ENCODE assay signal across 18 mouse cellular contexts in the genomic region with DNA sequence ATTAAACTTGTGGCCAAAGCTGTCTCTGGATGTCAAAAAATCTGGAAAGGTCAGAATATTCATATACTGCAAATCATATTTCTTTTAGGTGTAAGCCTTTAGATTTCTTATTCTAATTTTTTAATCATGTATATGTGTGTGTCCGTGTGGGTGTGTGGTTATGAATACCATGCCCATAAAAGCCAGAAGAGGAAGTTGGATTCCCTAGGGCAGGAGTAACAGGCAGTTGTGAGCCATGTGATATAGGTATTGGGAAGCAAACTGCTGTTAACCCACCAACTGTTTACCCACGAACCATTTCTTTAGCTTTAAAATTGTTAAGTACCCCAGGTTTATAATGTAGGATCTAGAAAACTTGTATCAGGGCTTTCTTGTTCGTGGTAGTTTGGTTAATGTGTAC. TPM values are rescaled to one million over a fixed set of nuclear protein-coding genes. Genes with fewer than 3 reads are reported as not detected.
DNase-seq lines count a peak whose midpoint lies in the region; ATAC-seq lines count a peak whose summit lies in the region.
"Had no signal": no experiment of that assay in that cellular context is flagged by ENCODE, and none has a peak within 500 bp of the region (broad histone marks: within the 10 kb centered on the region; RNA-seq: fewer than 3 reads in every experiment).

No protein-coding gene starts in this region.

- intact Hi-C loops in gastrocnemius, postnatal 36 days (cut with DNase I) = no loop called here

- DNase-seq in adrenal gland, adult 18-20 months (ENCODE audit: low spot score in 2 of 2) = no peak
- DNase-seq in gastrocnemius, postnatal 36 days = no peak
- DNase-seq in retina, postnatal 1 day = no peak
- DNase-seq: adrenal gland, adult 2 months; adrenal gland, postnatal 10 days; adrenal gland, postnatal 25 days; cerebellum, adult 11-12 months; cerebellum, adult 2 months; cerebellum, adult 9-10 months; cerebellum, postnatal 10 days; cerebellum, postnatal 25 days; embryo, embryonic 11 days had no signal

- 0 out of 2 replicates have a peak, but pooled peaks have one; percentile 29 for ATAC-seq in common myeloid progenitor, adult 5-6 weeks (replicated peaks; ENCODE audit: low read depth, poor library complexity, severe bottlenecking)
- ATAC-seq in megakaryocyte progenitor cell, adult 5-6 weeks (replicated peaks; ENCODE audit: poor library complexity) = peak; percentile 59
- ATAC-seq: activated CD4-positive, CD25-positive, alpha-beta regulatory T cell, adult 4 months; forebrain, embryonic 14.5 days; forebrain, embryonic 16.5 days; Patski had no signal

RNA-seq across cellular contexts. Expression of a gene that starts 21.9 kb away (rescaled TPM):
- 6.8 and 14.0 TPM in 2 replicates for total RNA-seq in common myeloid progenitor, adult 5-6 weeks (2017)
- 34.7 and 47.1 TPM in 2 replicates for total RNA-seq in megakaryocyte progenitor cell, adult 5-6 weeks (2015)
- total RNA-seq in megakaryocyte progenitor cell, adult 5-6 weeks (2017) = 27.2 and 28.7 TPM in 2 replicates
- 10 to 100 TPM; 73.3 to 86.3 TPM for total RNA-seq in adrenal gland, adult 18-20 months (2021)
- 10 to 100 TPM; 10.7 to 12.2 TPM for total RNA-seq in gastrocnemius, postnatal 36 days (2021)

RNA-seq across cellular contexts. Expression of a gene that starts 39.7 kb away (rescaled TPM):
- total RNA-seq in common myeloid progenitor, adult 5-6 weeks (2017) = 65.8 and 88.9 TPM in 2 replicates
- total RNA-seq in megakaryocyte progenitor cell, adult 5-6 weeks (2015) = 49.6 and 57.2 TPM in 2 replicates
- 67.5 and 78.5 TPM in 2 replicates for total RNA-seq in megakaryocyte progenitor cell, adult 5-6 weeks (2017)
- 10 to 100 TPM; 37.5 to 48.9 TPM for total RNA-seq in adrenal gland, adult 18-20 months (2021)
- total RNA-seq in gastrocnemius, postnatal 36 days (2021) = 10 to 100 TPM; 24.5 to 28.4 TPM

RNA-seq across cellular contexts. Expression of a gene that starts 52.9 kb away (rescaled TPM):
- total RNA-seq in common myeloid progenitor, adult 5-6 weeks (2017) = 112 and 132 TPM in 2 replicates
- 84.6 and 98.4 TPM in 2 replicates for total RNA-seq in megakaryocyte progenitor cell, adult 5-6 weeks (2015)
- 144 and 170 TPM in 2 replicates for total RNA-seq in megakaryocyte progenitor cell, adult 5-6 weeks (2017)
- total RNA-seq in adrenal gland, adult 18-20 months (2021) = 100 to 1,000 TPM; 377 to 745 TPM
- 100 to 1,000 TPM; 307 to 316 TPM for total RNA-seq in gastrocnemius, postnatal 36 days (2021)
